Mouse (Mus musculus): ENCODE measurements around the gene Sh3d21.
A peak's percentile ranks its signal among the peaks of the same experiment; 100 is the strongest.
"Not testable (repeated sequence)": the region's sequence is repeated elsewhere in the genome, so short reads cannot be mapped to it uniquely, and the experiment has no call there.

Gene Sh3d21

GRCm38 (mm10) chr4:126163067-126163659, at the start of gene Sh3d21:
Gene Sh3d21 (minus strand): TSS chr4:126163491.
- no peak for DNase-seq (ENCODE audit: low read depth, low spot score)

- DNase-seq (ENCODE audit: low read depth, low spot score), result no peak
These were observed 43.8 kb upstream of the Sh3d21 start for GRCm38 (mm10) chr4:126207081-126207480.

DNA sequence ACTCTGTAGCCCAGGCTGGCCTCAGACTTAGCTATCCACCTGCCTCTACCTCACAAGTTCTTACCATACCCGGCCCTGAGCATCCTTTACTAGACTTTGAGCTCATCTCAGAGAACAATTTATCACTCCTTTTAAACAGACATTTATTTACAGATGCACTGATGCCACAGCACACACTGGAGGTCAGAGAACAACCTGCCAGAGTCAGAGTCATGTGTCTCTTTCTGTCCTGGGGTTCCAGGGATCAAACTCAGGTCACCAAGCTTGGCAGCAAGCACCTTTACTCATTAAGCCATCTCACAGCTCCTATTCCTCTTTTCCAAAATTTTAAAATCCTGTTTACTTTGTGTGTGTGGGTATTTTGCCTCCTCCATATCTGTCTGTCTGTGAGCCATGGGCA, 42.1 kb upstream of the Sh3d21 start:
- DNase-seq (ENCODE audit: low read depth, low spot score), result no peak

DNA sequence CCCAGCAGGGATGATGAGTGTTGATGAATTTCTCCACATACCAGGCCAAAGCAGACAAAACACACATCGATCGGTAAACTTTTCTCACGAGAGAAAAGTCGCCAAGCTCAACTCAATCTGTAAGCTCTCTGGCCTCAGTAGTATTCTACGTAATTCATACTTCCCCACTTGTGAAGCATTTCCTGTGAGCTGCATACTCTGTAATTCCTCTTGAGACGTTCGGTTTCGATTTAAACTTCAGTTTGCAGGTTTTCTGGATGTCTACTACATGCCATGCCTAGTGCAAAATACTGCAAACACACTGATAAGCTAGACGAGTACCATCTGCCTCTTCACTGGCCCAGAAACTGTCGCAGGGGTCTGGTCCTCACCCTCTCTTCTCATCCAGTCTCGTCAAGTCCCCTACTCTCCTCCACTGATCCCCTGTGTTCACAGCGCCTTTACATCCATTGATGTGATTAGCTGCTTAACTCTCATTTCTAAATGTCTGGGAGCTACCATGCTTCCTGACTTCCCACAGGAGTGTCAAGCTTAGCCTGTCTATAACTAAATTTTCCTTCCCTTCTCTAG, 41.5 kb upstream of the Sh3d21 start:
- DNase-seq (ENCODE audit: low read depth, low spot score), result no peak

DNA sequence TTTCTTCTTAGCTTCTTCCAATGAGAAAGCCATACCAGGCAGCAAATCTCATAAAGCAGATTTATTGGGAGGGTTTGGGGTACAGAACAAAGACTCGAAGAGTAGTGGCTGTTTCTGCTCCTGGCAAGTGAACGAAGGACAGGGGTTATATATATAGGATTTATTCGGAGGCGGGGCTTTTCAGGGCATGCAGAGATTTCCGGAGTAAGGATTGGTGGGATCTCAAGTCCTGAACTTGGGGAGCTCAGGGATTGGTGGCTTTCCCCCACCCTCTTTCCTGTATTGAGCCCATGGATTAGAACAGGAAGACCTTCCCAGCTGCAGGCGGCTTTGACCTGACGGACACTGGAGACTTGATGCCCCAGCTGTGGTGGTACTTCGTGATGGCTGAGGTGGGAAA, 40.7 kb upstream of the Sh3d21 start:
- DNase-seq (ENCODE audit: low read depth, low spot score), result no peak

DNA sequence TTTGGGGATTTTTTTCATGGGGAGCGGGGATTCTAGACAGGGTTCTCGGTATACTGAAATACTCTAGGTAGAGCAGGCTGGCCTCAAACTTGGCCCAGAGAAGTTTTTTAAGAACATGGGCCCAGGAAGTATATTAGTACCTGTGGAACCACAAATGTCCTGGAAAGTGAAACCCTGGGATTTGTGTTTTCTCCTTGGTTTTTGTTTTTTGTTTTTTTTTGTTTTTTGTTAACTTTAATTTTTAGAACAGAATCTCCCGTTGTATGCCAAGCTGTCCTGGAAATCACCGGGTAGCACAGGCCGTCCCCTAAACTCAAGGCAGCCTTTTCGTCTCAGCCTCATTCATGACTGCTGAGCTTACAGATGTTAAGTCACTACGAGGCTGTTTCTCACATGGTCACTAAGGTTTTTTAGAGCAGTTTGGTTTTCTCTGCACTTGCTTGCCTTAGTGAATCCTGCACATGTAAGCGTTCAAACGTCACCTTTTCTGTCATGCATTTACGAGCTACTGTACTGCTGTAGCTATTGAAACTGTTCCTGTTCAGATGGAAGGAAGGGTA, 40.1 kb upstream of the Sh3d21 start:
- DNase-seq (ENCODE audit: low read depth, low spot score), result no peak

- peak; percentile 97 for DNase-seq (ENCODE audit: low read depth, low spot score)
These were observed 39.3 kb upstream of the Sh3d21 start, which contains the start of gene Thrap3 for GRCm38 (mm10) chr4:126202303-126203181. Gene Thrap3 (minus strand): TSS chr4:126202760.

- peak; percentile 81 for DNase-seq (ENCODE audit: low read depth, low spot score)
These were observed 38.4 kb upstream of the Sh3d21 start for GRCm38 (mm10) chr4:126201514-126202302.

- no peak for DNase-seq (ENCODE audit: low read depth, low spot score)
These were observed 37.4 kb upstream of the Sh3d21 start for GRCm38 (mm10) chr4:126200656-126201055.

GRCm38 (mm10) chr4:126200036-126200435, 36.7 kb upstream of the Sh3d21 start:
- no peak for DNase-seq (ENCODE audit: low read depth, low spot score)

DNA sequence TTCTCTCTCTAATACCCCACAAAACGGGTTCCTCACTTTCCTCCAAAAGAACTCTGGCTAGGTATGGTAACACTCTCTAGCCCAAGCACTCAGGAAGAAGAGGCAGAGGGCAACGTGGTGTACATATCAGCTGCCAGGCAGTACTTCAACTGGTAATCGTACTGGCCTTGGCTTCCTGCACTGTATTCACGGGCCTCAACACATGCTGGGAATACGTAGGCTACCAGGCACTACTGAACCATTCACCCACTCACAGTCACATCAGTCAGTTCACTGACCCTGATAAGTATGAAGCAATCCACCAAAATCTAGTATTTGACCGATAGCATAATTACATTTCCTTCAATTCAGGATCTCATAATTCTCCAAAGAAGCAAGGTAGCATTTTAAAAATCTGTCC, 36.3 kb upstream of the Sh3d21 start:
- DNase-seq (ENCODE audit: low read depth, low spot score), result no peak

DNA sequence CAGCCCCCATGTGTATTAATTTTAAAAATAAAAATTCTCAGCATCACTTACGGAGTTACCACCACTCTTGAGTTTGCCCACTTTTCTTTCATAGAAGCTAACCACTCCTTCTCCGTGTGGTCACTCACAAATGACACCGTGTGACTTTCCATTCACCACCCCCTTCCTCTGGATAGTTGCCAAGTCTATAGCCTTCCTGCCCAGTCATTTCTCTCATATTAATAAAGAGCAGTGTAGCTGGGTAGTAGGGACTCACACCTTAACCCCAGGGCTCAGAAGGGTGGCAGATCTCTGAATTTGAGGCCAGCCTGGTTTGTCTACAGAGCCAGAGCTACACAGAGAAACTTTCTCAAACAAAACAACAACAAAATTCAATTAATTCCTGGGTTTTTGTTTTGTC, 34.2 kb upstream of the Sh3d21 start:
- DNase-seq (ENCODE audit: low read depth, low spot score), result peak; percentile 34

GRCm38 (mm10) chr4:126194916-126195315, 31.6 kb upstream of the Sh3d21 start:
- no peak for DNase-seq (ENCODE audit: low read depth, low spot score)

DNA sequence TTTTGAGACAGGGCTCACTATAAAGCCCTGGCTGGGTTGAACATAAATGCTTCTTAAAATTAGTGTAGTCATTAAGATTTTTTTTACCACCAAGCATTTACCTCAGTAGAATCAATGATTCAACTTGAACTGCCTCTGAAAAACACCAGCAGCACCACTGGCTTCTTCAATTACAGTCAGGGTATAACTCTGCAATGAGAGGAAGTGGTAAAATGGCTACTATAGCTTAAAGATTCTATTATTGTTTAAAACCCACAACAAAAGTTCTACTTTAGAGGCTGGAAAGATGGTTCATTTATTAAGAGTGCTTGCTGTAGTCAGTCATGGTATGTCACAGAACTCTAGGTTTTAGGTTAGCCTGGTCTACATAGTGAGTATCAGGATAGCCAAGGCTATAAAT, 30.9 kb upstream of the Sh3d21 start:
- no peak for DNase-seq (ENCODE audit: low read depth, low spot score)

- no peak for DNase-seq (ENCODE audit: low read depth, low spot score)
These were observed 27.3 kb upstream of the Sh3d21 start for GRCm38 (mm10) chr4:126190636-126191035.

DNA sequence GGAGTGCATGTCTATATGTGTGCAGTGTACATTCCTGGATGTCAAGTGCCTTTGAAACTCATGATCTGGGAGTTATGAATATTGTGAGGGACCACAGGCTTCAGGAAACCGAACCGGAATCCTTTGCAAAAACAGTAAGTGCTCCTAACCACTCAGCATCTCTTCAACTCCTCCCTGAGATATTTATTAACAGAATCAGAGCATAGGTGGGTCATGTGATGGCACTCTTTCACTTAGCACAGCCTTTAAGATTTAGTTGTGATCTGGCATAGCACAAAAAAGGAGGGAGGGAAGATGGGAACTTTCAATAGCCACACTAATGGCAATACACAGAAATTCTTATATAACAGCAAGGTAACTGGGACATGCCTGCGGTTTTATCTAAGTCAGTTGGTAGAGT, 23.8 kb upstream of the Sh3d21 start:
- DNase-seq (ENCODE audit: low read depth, low spot score), result no peak

DNA sequence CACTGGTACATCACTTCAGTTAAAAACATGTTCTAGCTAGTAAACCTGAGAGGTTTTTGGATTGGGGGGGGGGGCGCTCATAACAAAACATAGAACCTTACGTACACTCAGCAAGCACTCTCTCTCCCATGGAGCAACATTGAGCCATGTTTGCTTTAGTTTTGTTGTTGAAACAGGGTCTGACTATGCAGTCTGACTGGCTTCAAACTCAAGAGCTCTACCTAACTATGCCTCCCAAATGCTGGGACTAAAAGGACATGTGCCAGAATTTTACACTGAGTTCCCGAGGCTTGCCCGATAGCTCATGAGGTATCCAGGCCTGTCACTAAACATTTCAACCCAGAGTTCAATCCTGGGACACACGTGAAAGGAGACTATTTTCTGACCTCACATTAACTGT, 19.7 kb upstream of the Sh3d21 start:
- no peak for DNase-seq (ENCODE audit: low read depth, low spot score)

DNA sequence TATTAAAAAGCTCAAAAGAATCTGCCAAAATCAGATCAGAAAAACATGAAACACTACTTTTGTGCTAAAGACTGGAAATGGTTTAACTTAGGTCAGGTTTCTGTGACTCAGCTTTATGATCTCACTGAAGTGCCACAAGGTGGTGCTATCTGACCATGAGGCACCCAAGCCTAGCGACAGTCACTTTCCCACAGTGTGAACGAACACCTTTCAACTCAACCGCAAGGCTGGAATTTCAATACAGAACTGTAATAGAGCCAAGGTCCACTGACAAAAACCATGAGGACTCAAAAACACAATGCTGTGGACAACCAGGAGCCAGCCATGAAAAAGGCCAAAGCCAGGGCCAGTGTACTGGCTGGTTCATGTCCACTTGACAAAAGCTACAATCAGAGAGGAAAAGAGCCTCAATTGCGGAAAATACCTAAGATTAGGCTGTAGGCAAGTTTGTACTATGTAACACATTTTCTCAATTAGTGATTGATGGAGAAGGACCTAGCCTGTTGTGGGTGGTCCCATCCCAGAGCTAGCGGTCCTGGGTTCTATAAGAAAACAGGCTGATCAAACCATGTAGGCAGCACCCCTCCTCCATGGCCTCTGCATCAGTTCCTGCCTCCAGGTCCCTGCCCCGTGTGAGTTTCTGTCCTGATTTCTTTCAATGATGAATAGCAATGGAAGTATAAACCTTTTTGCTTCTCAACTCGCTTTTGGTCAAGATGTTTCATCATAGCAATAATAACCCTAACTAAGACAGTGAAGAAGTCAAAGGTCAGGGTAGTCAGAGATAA, 18.1 kb upstream of the Sh3d21 start:
- peak; percentile 77 for DNase-seq (ENCODE audit: low read depth, low spot score)

DNA sequence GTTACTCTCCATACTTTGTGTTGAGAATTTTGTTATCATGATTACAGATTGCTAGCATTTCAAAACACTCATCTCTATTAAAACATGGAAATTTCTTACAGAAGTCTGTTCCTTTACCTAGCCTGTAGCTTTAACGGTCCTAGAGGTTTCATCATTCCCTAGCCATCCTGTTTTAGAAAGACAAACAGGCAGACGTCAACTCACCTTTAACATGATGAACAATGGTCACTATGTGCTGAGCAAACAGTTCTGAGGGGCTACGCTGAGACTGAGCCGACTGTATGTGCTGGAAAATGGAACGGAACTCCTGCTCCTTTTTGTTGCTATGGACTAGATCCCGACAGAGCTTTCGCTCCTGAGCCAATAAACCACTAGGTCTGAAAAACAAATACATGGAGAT, 12.7 kb upstream of the Sh3d21 start:
- DNase-seq (ENCODE audit: low read depth, low spot score), result not testable (repeated sequence)

- no peak for DNase-seq (ENCODE audit: low read depth, low spot score)
These were observed 10.5 kb upstream of the Sh3d21 start for GRCm38 (mm10) chr4:126173800-126174199.

GRCm38 (mm10) chr4:126170737-126171136, 7.4 kb upstream of the Sh3d21 start:
- DNase-seq (ENCODE audit: low read depth, low spot score), result not testable (repeated sequence)
